Mouse (Mus musculus) testis, adult 2 months (tissue): ENCODE measurements around the gene Camp. TPM values are rescaled to one million over a fixed set of nuclear protein-coding genes. Genes with fewer than 3 reads are reported as not detected.
A peak's percentile ranks its signal among the peaks of the same experiment; 100 is the strongest.

Source experiments
- H3K27ac ChIP-seq: fragments of 200-500 bp; 2 replicates; pipeline ENCODE4 v1.5.1; 2012; ENCODE audit warnings: low read depth, low read length; ENCODE audit not compliant: control insufficient read depth, insufficient read depth
- H3K27me3 ChIP-seq: fragments of 200-500 bp; 2 replicates; pipeline ENCODE4 v1.6.1; 2012; ENCODE audit warnings: mild to moderate bottlenecking, low read length, moderate library complexity; ENCODE audit not compliant: control insufficient read depth, insufficient read depth
- H3K36me3 ChIP-seq: fragments of 200-500 bp; 2 replicates; pipeline ENCODE4 v1.6.1; 2012; ENCODE audit warnings: mild to moderate bottlenecking, low read length; ENCODE audit not compliant: control insufficient read depth, insufficient read depth
- H3K4me1 ChIP-seq: fragments of 200-500 bp; 2 replicates; pipeline ENCODE4 v1.6.1; 2012; ENCODE audit warnings: low read length; ENCODE audit not compliant: control insufficient read depth, insufficient read depth
- H3K4me3 ChIP-seq: fragments of 200-500 bp; 2 replicates; pipeline ENCODE4 v1.5.1; 2012; ENCODE audit warnings: low read depth, mild to moderate bottlenecking, low read length, moderate library complexity, mixed read lengths; ENCODE audit not compliant: control insufficient read depth
- CTCF ChIP-seq: fragments of 200-500 bp; IDR thresholded peaks from 2 replicates; pipeline ENCODE4 v1.5.1; 2012; ENCODE audit warnings: low read depth, mild to moderate bottlenecking, inconsistent platforms, low read length, moderate library complexity; ENCODE audit not compliant: control insufficient read depth, insufficient read depth, insufficient replicate concordance
- POLR2A ChIP-seq: fragments of 200-500 bp; IDR thresholded peaks from 2 replicates; pipeline ENCODE4 v1.6.1; 2012; ENCODE audit warnings: low read depth, mild to moderate bottlenecking, inconsistent platforms, low read length, moderate library complexity; ENCODE audit not compliant: control insufficient read depth
- polyA plus RNA-seq: library from polyadenylated mRNA; depleted of rRNA; stranded (reverse); fragments of >200 nt; gene quantifications from 2 replicates; pipeline ENCODE4 v1.2.3, GENCODE M21; 2012

Camp gene
- polyA plus RNA-seq, 1 experiment: not detected

GRCm38 (mm10) chr9:109850099-109850498, 682 bp upstream of the Camp start:
- H3K36me3 ChIP-seq: no peaks in the 10 kb centered on the region
- TF ChIP-seq CTCF (no peak), POLR2A (no peak)
- H3K4me1 ChIP-seq: peaks cover 4% of the 10 kb centered on the region
- no peaks in the 10 kb centered on the region for H3K27me3 ChIP-seq
- H3K4me3 ChIP-seq: no peak overlapping the region
- no peak overlapping the region for H3K27ac ChIP-seq

DNA sequence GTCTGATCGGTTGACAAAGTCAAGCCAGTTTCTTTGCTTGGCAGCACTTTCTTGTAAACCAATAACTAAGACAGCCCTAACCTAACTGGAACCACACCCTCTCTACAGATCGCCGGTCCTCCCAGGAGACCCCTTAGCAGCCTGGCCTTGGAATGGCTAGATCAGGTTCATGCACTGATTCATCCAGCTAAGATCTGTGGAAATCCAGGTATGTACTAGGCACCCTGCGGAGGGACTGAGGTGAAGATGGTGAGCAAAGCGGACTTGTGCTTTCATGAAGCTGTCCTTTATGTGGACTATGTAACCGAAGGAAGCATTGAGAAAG, 16.4 kb downstream of the Camp start:
- no peaks in the 10 kb centered on the region for H3K36me3 ChIP-seq
- no peaks in the 10 kb centered on the region for H3K27me3 ChIP-seq
- peak overlapping the region; percentile 97 for H3K4me3 ChIP-seq
- peak overlapping the region; percentile 82; the same call in 1 of the 2 replicates for H3K27ac ChIP-seq
- TF ChIP-seq CTCF: no peak
- no peak for TF ChIP-seq POLR2A
- H3K4me1 ChIP-seq: peaks cover 4% of the 10 kb centered on the region

DNA sequence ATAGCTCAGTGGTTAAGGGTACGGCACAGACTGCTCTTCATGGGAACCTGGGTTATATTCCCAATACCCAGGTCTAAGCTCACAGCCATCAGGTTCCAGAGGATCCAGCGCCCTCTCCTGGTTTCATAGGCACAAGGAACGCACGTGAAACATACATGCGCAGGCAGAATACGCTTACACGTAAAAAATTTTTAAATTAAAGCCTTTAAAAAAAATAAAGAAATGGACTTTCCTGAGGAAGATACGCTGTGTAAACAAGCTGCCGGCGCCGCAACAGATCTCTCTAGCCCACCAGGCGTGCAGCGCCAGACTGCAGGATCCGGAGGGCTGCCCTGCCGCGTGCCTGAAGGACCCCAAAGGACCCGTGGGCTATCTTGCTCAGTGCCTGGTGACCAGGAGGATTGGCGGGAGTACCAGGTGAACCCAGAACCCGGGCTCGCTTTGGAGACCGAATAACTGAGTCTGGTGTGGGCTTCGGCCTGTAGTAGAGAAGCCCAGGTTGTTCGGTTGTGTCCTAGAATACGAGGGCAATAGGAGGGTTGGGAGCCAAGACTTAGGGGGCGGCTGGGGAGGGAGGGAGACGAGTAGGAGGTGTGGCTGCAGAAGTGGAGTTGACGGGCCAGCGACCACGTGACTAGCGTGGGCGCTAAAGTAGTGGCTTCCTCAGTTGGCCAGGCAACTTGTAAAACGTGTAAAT, 16.9 kb downstream of the Camp start, which contains the start of gene Nme6:
Nme6 (plus strand) TSS at position 359 of the 697 bp plus-strand sequence.
- peaks cover 4% of the 10 kb centered on the region for H3K4me1 ChIP-seq
- TF ChIP-seq POLR2A: peak; percentile 68
- peak; percentile 49; the same call in 1 of the 2 replicates for TF ChIP-seq CTCF
- peak within 1 kb of the TSS; percentile 82 for H3K27ac ChIP-seq
- H3K27me3 ChIP-seq: no peaks in the 10 kb centered on the region
- peak within 1 kb of the TSS; percentile 97 for H3K4me3 ChIP-seq
- no peaks in the 10 kb centered on the region for H3K36me3 ChIP-seq

- TF ChIP-seq CTCF: no peak
- no peak for TF ChIP-seq POLR2A
- no peaks in the 10 kb centered on the region for H3K36me3 ChIP-seq
- H3K27me3 ChIP-seq: no peaks in the 10 kb centered on the region
- H3K27ac ChIP-seq: no peak overlapping the region
- no peaks in the 10 kb centered on the region for H3K4me1 ChIP-seq
- no peak overlapping the region for H3K4me3 ChIP-seq
These were observed 23.2 kb downstream of the Camp start for GRCm38 (mm10) chr9:109826181-109826580.

- Histone ChIP-seq H3K4me1 (no peaks in the 10 kb centered on the region), H3K27me3 (no peaks in the 10 kb centered on the region), H3K36me3 (no peaks in the 10 kb centered on the region), H3K27ac (no peak overlapping the region), H3K4me3 (no peak overlapping the region)
- TF ChIP-seq CTCF: no peak
- TF ChIP-seq POLR2A: no peak
These were observed 23.7 kb downstream of the Camp start for GRCm38 (mm10) chr9:109825739-109826138.

- H3K4me3 ChIP-seq: no peak overlapping the region
- no peaks in the 10 kb centered on the region for H3K36me3 ChIP-seq
- H3K4me1 ChIP-seq: no peaks in the 10 kb centered on the region
- TF ChIP-seq CTCF: no peak
- TF ChIP-seq POLR2A: no peak
- no peak overlapping the region for H3K27ac ChIP-seq
- H3K27me3 ChIP-seq: no peaks in the 10 kb centered on the region
These were observed 33.1 kb downstream of the Camp start for GRCm38 (mm10) chr9:109816341-109816740.

- TF ChIP-seq POLR2A: no peak
- TF ChIP-seq CTCF: no peak
- Histone ChIP-seq H3K27me3 (no peaks in the 10 kb centered on the region), H3K4me1 (no peaks in the 10 kb centered on the region), H3K36me3 (no peaks in the 10 kb centered on the region), H3K4me3 (no peak overlapping the region), H3K27ac (no peak overlapping the region)
These were observed 36.0 kb downstream of the Camp start for GRCm38 (mm10) chr9:109813424-109813823.

GRCm38 (mm10) chr9:109811980-109812379, 37.4 kb downstream of the Camp start, which contains the start of gene Spink8:
Spink8 (plus strand) TSS chr9:109812280.
- Histone ChIP-seq H3K36me3 (no peaks in the 10 kb centered on the region), H3K4me1 (no peaks in the 10 kb centered on the region), H3K27ac (no peak within 1 kb of the TSS), H3K27me3 (no peaks in the 10 kb centered on the region), H3K4me3 (no peak within 1 kb of the TSS)
- TF ChIP-seq POLR2A: no peak
- TF ChIP-seq CTCF: no peak
